Mouse (Mus musculus) midbrain, embryonic 12.5 days (tissue): ENCODE measurements around the gene Olfr275. TPM values are rescaled to one million over a fixed set of nuclear protein-coding genes. Genes with fewer than 3 reads are reported as not detected.

Experiments used
- polyA plus RNA-seq: library from polyadenylated mRNA; unstranded; fragments of >200 nt; fragmentation: Nextera tagmentation; extraction: Ambion mirVana; gene quantifications from 2 replicates; pipeline ENCODE4 v1.2.1, GENCODE M21; 2016

The Olfr275 gene
- polyA plus RNA-seq, 1 experiment from 2014 or later, result not detected

Other genes starting within 250 kb of the Olfr275 start
- 0.06 and 0.08 TPM in 2 replicates for gene Toporsl, start 218.3 kb upstream of the Olfr275 start, polyA plus RNA-seq
- not detected in 2 replicates for gene Olfr273, start 44.6 kb downstream of the Olfr275 start, polyA plus RNA-seq
- not detected in 2 replicates for gene Olfr272, start 104.6 kb downstream of the Olfr275 start, polyA plus RNA-seq
- not detected in 2 replicates for gene Olfr270, start 149.9 kb downstream of the Olfr275 start, polyA plus RNA-seq
- not detected in 2 replicates for gene Nipsnap3a, start 174.7 kb downstream of the Olfr275 start, polyA plus RNA-seq
- gene Nipsnap3b, start 197.3 kb downstream of the Olfr275 start, polyA plus RNA-seq, result 103 and 110 TPM in 2 replicates